In genomic region chr14:30405456-30406225, GRCm38 (mm10) we compare ENCODE assay signal across 9 mouse cellular contexts.
A peak's percentile ranks its signal among the peaks of the same experiment; 100 is the strongest.
DNase-seq lines count a peak whose midpoint lies in the region; ATAC-seq and TF ChIP-seq lines count a peak whose summit lies in the region.
"Had no signal": no experiment of that assay in that cellular context is flagged by ENCODE, and none has a peak within 500 bp of the region (broad histone marks: within the 10 kb centered on the region; RNA-seq: fewer than 3 reads in every experiment).

No protein-coding gene starts in this region.

- no peak for ATAC-seq in kidney, postnatal 0 days (replicated peaks; ENCODE audit: low FRiP score, low read depth)
- no peak for ATAC-seq in hindbrain, embryonic 12.5 days (ENCODE audit: low FRiP score)

- peak; percentile 1 for DNase-seq in cerebellum, adult 9-10 months
- no peak for DNase-seq in cerebellum, adult 11 months
- DNase-seq in heart, adult 9 months (ENCODE audit: low spot score in 2 of 2), result peak; percentile 62 to 64
- DNase-seq in kidney, postnatal 0 days (ENCODE audit: low spot score), result peak; percentile 75
- DNase-seq in frontal cortex, postnatal 14 days (ENCODE audit: low spot score in 2 of 2), result no peak
- no peak for DNase-seq in c-Kit-positive CD71-positive TER-119-positive erythroid progenitor cells, embryonic 14.5 days (ENCODE audit: low spot score)
- DNase-seq: right cerebral cortex, postnatal 4 days had no signal

- no peaks in the 10 kb centered on the region for H3K4me1 ChIP-seq in kidney, postnatal 0 days (replicated peaks; ENCODE audit: insufficient read depth, low read length)
- no peaks in the 10 kb centered on the region for H3K4me1 ChIP-seq in hindbrain, embryonic 12.5 days

- peak overlapping the region; percentile 27 for H3K27ac ChIP-seq in kidney, postnatal 0 days
- peak overlapping the region; percentile 44 for H3K27ac ChIP-seq in macrophage
- no peak overlapping the region for H3K27ac ChIP-seq in hindbrain, embryonic 12.5 days

- TF ChIP-seq CTCF in kidney, postnatal 0 days (IDR thresholded peaks at IDR 0.05; ENCODE audit: low read depth), result no peak

- H3K27me3 ChIP-seq in kidney, postnatal 0 days (ENCODE audit: insufficient read depth, low read length), result no peaks in the 10 kb centered on the region
- H3K27me3 ChIP-seq in hindbrain, embryonic 12.5 days, result no peaks in the 10 kb centered on the region

- H3K9me3 ChIP-seq in kidney, postnatal 0 days (replicated peaks; ENCODE audit: low read length), result no peaks in the 10 kb centered on the region
- no peaks in the 10 kb centered on the region for H3K9me3 ChIP-seq in hindbrain, embryonic 12.5 days (replicated peaks)

- no peaks in the 10 kb centered on the region for H3K79me2 ChIP-seq in macrophage (ENCODE audit: inconsistent target)

- peak overlapping the region; percentile 31 for H3K4me2 ChIP-seq in kidney, postnatal 0 days (ENCODE audit: low read length)
- H3K4me2 ChIP-seq in hindbrain, embryonic 12.5 days (replicated peaks), result no peak overlapping the region

- no peaks in the 10 kb centered on the region for H3K36me3 ChIP-seq in kidney, postnatal 0 days (ENCODE audit: insufficient read depth, low read length)
- no peaks in the 10 kb centered on the region for H3K36me3 ChIP-seq in macrophage (ENCODE audit: inconsistent target)
- no peaks in the 10 kb centered on the region for H3K36me3 ChIP-seq in hindbrain, embryonic 12.5 days

- WGBS in kidney, postnatal 0 days, result 48% methylated on average over 8 of the region's 8 CpGs
- 9% methylated on average over 8 of the region's 8 CpGs for WGBS in macrophage (ENCODE audit: missing documents)
- WGBS in hindbrain, embryonic 12.5 days, result 80% methylated on average over 8 of the region's 8 CpGs

- no peak overlapping the region for H3K9ac ChIP-seq in kidney, postnatal 0 days (ENCODE audit: low read depth, low read length)
- H3K9ac ChIP-seq in hindbrain, embryonic 12.5 days, result no peak overlapping the region

- H3K4me3 ChIP-seq in kidney, postnatal 0 days (replicated peaks; ENCODE audit: low read depth, low read length), result no peak overlapping the region
- peak overlapping the region; percentile 11; the same call in 1 of the 2 replicates for H3K4me3 ChIP-seq in macrophage (ENCODE audit: inconsistent target)
- H3K4me3 ChIP-seq in hindbrain, embryonic 12.5 days, result no peak overlapping the region

Comparison
In these comparisons a context has a peak if more than half of its experiments do, and no peak if none do; other contexts are left out.
1. DNase-seq: peak in cerebellum, adult 9-10 months (single experiment), heart, adult 9 months (2 of 2) and kidney, postnatal 0 days (single experiment); none in cerebellum, adult 11 months (single experiment), frontal cortex, postnatal 14 days (0 of 2) and c-Kit-positive CD71-positive TER-119-positive erythroid progenitor cells, embryonic 14.5 days (single experiment).